Mouse (Mus musculus) right cerebral cortex, postnatal 10 days (tissue): Measurements from ENCODE around the gene Dcaf12.

Source experiments
- DNase-seq, 2 experiments: peaks; one replicate each; pipeline ENCODE4 v3.0.0; 2021; ENCODE audit warnings: low spot score in 2 of 2

The Dcaf12 gene

DNA sequence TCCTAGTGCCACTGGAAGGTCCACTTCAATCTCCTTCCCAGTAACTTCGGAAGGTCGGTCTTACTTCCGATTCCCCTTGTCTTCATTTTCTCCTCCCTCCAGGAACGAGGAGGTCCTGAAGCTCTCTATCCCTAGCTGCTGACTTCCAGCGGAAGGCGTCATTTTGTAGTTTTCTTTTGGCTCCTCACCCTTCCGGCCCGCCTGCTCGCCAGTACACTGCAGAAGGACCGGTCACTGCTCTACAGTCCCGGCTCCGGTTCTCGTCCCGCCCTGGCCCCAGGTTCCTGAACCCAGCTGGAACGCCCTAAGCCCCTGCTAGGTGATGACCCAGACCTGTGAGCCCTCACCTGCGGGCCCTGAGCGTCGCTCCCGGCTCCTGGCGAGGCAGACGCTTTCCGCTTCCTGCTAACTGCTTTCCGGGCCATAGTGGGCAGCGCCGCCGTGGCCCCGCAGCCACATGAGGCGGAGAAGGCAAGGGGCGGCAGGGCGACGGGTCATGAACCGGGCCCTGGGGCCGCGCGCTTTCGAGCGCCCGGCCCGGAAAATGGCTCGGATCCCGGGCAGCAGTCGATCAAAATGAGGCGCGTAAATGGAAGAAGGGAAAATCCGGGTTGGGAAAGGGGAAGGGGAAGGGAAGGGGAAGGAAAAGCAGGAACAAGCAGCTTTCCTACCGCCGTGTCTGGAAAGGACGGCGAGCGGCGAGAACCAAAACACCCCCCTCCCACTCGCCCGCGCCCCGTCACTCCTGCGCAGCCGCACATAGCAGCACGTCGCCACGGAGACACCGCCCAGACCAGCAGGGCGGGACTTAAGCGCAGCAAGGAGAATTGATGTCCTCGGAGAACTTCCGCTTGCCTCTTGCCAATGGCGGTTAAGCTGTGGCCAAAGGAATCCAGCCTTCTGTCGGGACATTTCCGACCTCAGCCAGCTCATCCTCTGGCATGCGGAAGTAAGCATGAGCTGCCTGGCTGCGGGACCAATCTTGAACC lies at the start of gene Dcaf12:
Gene Dcaf12 (minus strand): TSS at position 749 of the 989 bp plus-strand sequence.
- peak; percentile 97 for DNase-seq

- DNase-seq = no peak
Observed at GRCm38 (mm10) chr4:41361059-41361458, 46.4 kb upstream of the Dcaf12 start.

- DNase-seq = no peak
Observed at GRCm38 (mm10) chr4:41359358-41359757, 44.7 kb upstream of the Dcaf12 start.

DNA sequence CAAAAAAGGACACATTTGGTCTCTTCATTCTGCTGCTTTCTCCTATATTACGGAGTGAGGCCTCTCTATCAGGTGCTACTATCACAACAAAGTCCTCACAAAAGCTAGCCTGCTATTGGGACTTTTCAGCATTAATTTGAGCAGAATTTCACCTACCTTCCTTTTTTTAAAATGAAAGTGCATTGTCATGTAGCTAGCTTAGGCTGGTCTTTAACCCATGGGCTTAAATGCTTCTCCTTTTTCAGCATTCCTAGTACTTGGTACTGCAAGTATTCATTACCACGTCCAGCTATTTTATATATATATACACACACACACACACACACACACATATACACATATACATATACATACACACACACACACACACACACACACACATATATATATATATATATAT lies 44.0 kb upstream of the Dcaf12 start:
- DNase-seq = no peak

- no peak for DNase-seq
Observed at GRCm38 (mm10) chr4:41357154-41357553, 42.5 kb upstream of the Dcaf12 start.

DNA sequence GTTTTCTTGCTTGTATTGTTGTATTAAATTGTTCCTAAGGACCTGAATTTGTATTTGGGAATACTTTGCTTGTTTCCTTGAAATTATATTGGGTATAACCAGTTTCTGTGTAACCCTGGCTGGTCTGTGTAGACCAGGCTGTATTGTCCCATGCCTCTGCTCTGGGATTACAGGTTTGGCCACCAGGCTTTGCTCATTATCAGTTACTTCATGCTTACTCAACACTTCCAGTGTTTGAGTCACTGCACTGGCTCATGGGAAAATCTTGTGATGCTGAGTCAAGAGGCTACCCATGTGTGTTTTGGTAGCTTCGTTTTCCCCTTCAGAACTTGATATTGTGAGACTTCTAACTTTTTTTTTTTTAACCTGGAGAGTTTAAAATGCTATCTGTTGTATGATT lies 38.6 kb upstream of the Dcaf12 start:
- no peak for DNase-seq

DNA sequence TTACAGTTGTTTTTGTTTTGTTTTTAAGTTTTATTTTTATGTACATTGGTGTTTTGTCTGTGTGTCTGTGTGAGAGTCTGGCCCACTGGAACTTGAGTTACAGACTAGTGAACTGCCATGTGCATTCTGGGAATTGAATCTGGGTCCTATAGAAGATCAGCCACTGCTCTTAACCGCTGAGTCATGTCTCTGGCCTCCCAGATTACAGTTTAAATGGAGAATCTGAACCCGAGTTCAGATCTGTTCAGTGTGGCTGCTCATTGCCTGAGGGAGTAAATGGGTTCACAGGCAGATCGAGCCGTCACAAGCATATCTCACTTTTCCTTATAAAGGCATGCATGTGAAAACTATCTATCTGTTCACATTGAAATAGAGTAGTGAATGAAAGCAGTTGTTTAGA lies 38.1 kb upstream of the Dcaf12 start:
- DNase-seq = no peak

DNA sequence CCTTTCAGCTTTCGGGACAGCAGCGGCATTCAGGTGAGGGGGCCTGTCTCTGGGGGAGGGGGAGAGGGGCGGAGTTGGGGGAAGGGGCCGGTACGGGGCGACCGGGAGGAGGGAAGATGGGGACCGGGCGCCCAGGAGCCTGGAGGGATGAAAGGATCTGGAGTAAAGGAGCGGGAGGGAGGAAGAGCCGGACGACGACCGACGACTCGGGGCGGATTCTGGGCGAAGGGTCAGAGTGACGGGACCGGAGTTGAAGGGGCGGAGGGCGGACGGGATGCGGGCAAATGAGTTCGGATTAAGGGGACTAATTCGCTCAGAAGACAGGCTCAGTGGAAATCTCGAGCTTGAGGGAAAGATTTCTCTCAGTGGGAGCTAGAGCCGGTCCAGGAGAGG lies 34.5 kb upstream of the Dcaf12 start:
- no peak for DNase-seq

- peak; percentile 95 to 96 for DNase-seq
Observed at GRCm38 (mm10) chr4:41348584-41349198, 34.0 kb upstream of the Dcaf12 start, which contains the start of gene Ubap1. Gene Ubap1 (plus strand): TSS chr4:41348996.

DNA sequence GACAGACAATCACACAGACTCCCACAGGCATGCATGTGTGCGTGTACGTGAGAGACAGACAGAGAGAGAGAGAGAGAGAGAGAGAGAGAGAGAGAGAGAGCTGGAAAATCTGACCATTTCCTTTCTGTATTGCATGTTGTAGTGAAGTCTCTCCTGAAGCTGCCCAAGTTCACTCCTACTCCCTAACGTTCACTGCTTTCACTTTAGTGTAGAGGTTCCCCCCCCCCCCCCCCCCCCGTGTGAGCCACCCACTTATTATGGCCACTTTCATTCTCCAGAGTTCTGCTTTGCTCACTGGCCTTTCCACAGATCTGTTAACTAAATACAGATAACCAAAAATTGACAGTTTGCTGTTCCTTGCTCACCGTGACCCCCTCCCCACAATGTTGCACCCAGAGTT lies 33.1 kb upstream of the Dcaf12 start:
- DNase-seq = no peak

- peak in 1 of 2 experiments; percentile 32 for DNase-seq
Observed at GRCm38 (mm10) chr4:41346011-41346410, 31.3 kb upstream of the Dcaf12 start.

DNA sequence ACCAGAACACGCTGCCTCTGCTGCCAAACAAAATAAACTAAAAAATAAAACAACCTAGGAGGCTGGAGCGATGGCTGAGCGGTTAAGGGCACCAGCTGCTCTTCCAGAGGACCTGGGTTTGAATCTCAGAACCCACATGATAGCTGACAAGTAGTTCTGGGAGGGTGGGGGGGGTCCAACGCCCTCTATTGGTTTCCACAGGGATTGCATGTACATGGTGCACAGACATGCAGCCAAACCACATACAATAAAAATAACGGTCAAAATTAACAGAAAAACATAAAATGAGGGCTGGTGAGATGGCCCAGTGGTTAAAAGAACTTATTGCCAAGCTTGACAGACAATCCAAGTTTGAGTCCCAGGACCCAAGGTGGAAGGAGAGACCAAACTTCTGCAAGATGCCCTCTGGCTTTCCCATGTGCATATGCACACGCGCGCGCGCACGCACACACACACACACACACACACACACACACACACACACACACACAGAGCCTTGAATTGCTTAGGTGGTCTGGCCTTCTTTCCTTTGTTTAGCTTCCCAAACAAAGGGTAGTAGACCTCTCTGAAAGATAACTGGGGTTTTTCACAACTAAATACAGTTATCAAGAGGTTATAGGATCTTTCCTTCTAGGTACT lies 26.3 kb upstream of the Dcaf12 start:
- no peak for DNase-seq

GRCm38 (mm10) chr4:41336546-41336945 lies 21.9 kb upstream of the Dcaf12 start:
- DNase-seq = no peak

DNA sequence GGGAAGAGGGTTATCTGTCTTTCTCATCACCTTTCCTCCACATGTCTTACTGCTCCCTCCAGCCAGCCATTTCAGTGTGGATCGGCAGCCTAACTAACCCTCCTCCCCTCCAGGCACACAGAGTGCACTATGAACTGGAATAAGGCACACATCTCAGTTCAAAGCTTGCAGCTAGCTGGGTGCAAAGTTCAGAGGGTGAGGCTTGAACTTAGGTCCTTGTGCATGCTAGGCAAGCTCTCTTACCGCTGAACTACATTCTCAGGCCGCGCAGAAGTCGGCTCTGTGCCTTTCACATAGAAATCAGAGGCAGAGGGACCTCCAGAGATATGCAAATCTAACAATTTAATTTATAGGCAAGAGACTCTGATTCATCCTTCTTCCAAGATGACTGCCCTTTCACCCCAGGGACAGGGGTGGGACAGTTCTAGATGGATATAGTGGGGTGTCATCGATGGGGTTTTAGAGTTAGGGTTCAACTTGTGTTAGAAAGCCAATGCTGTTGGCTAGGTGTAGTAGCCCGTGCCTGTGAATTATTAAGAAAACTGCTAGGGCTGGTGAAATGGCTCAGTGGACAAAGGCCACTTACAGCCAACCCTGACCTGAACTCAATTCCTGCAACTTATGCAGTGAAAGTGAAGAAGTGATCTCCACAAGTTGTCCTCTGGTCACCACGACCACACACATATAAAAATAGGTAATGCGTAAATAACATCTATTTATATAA lies 17.2 kb upstream of the Dcaf12 start:
- no peak for DNase-seq

DNA sequence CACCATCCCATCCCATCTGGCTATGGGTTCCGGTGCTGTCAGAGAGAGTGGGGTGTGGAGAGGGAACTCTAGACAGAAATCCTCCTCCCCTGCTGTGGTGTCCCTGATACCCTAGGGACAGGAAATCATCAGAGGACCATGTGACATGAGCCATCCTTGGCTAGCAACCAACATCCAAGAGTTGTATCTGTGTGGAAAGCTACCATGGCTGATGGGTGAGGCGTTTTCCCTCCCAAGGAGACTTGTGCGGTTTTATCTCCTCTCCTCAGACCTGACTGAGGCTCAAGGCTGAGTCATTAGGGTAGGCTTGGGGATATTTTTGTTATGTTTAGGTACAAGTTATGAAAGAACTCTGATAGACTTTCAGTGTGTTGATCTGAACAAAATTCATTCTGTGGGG lies 16.4 kb upstream of the Dcaf12 start:
- no peak for DNase-seq

DNA sequence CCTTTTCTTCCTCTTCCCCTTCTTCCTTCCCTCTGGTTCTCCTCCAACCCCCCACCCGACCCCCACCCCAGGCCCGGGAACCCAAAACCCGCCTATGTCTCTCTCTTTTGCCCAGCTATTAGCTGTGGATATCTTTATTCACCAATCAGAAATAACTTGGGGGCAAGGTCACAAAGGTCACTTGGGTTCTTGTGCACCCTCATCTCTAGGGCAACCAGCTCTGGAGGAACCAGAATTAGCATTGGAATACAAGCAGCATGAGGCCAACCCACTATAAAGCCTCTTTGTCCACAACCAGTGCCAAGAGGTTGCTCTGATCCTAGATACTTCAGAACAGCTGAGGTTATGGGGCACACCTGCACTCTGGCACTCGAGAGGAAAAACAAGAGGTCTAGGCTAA lies 14.8 kb upstream of the Dcaf12 start:
- no peak for DNase-seq

- DNase-seq = no peak
Observed at GRCm38 (mm10) chr4:41326876-41327275, 12.2 kb upstream of the Dcaf12 start.

GRCm38 (mm10) chr4:41320971-41321370 lies 6.3 kb upstream of the Dcaf12 start:
- no peak for DNase-seq

DNA sequence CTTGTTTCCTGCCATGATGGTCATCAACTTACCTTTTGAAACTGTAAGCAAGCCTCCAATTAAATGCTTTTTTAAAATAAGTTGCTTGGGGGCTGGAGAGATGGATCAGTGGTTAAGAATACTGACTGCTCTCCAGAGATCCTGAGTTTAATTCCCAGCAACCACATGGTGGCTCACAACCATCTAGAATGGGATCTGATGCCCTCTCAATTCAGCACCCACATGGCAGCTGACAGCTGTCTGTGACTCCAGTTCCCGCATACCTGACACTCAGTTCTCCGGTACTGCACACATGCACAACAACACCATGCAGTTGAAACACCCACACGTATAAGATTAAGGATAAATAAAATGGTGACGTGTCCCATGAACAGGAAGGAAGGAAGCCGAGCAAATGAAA lies 3.6 kb upstream of the Dcaf12 start:
- no peak for DNase-seq

- DNase-seq = no peak
Observed at GRCm38 (mm10) chr4:41315173-41315572, 484 bp upstream of the Dcaf12 start.

GRCm38 (mm10) chr4:41313722-41314121 lies 967 bp downstream of the Dcaf12 start:
- DNase-seq = no peak
